Mouse (Mus musculus) myocyte (in vitro differentiated cells): Measurements from ENCODE around the gene Gmnn. TPM values are rescaled to one million over a fixed set of nuclear protein-coding genes. Genes with fewer than 3 reads are reported as not detected.

ENCODE experiments used
- H3K27me3 ChIP-seq: one replicate; pipeline ENCODE4 v1.6.1; 2011; ENCODE audit not compliant: control insufficient read depth, insufficient read depth, insufficient read length
- H3K36me3 ChIP-seq: one replicate; pipeline ENCODE4 v1.6.1; 2011; ENCODE audit not compliant: control insufficient read depth, insufficient read depth
- H3K4me2 ChIP-seq: one replicate; pipeline ENCODE4 v1.6.1; 2011; ENCODE audit warnings: low read depth, control low read depth
- H3K4me3 ChIP-seq: one replicate; pipeline ENCODE4 v1.5.1; 2011; ENCODE audit warnings: mild to moderate bottlenecking, control low read depth, moderate library complexity
- H3K79me2 ChIP-seq: one replicate; pipeline ENCODE4 v1.6.1; 2011; ENCODE audit not compliant: control insufficient read depth, insufficient read depth
- H3ac ChIP-seq: one replicate; pipeline ENCODE4 v1.6.1; 2011; ENCODE audit not compliant: control insufficient read depth, insufficient read length
- CEBPB ChIP-seq: IDR thresholded peaks from 2 replicates; pipeline ENCODE4 v1.6.1; 2011; ENCODE audit warnings: mild to moderate bottlenecking, moderate library complexity; ENCODE audit not compliant: poor library complexity, insufficient read depth, severe bottlenecking
- E2F4 ChIP-seq: IDR thresholded peaks from one replicate; pipeline ENCODE4 v1.6.1; 2011; ENCODE audit warnings: mild to moderate bottlenecking, control low read depth, moderate library complexity; ENCODE audit not compliant: insufficient read depth
- MAX ChIP-seq: IDR thresholded peaks from one replicate; pipeline ENCODE4 v1.6.1; 2011; ENCODE audit warnings: low read depth, mild to moderate bottlenecking, control low read depth
- MYOD1 ChIP-seq, 3 experiments: IDR thresholded peaks; one replicate each; pipeline ENCODE4 v1.6.1; 2011; ENCODE audit warnings: control low read depth in 2 of 3, low read depth in 2 of 3, mild to moderate bottlenecking in 2 of 3, moderate library complexity in 1 of 3; ENCODE audit not compliant: insufficient read length in 2 of 3, control insufficient read depth in 1 of 3
- MYOG ChIP-seq, 3 experiments: IDR thresholded peaks; one replicate each; pipeline ENCODE4 v1.6.1; 2011; ENCODE audit warnings: control low read depth in 2 of 3, low read depth in 2 of 3, mild to moderate bottlenecking in 2 of 3; ENCODE audit not compliant: insufficient read length in 2 of 3, control insufficient read depth in 1 of 3, insufficient read depth in 1 of 3
- POLR2A ChIP-seq: IDR thresholded peaks from one replicate; pipeline ENCODE4 v1.6.1; 2011; ENCODE audit warnings: low read depth, mild to moderate bottlenecking, control low read depth, moderate library complexity; ENCODE audit not compliant: insufficient read length
- POLR2AphosphoS2 ChIP-seq: IDR thresholded peaks from one replicate; pipeline ENCODE4 v1.6.1; 2011; ENCODE audit warnings: low read depth, control low read depth; ENCODE audit not compliant: insufficient read length
- REST ChIP-seq: IDR thresholded peaks from one replicate; pipeline ENCODE4 v1.6.1; 2011; ENCODE audit warnings: mild to moderate bottlenecking, control low read depth, moderate library complexity; ENCODE audit not compliant: insufficient read depth, insufficient read length
- SRF ChIP-seq: IDR thresholded peaks from one replicate; pipeline ENCODE4 v1.6.1; 2011; ENCODE audit warnings: low read depth; ENCODE audit not compliant: control insufficient read depth, insufficient read length
- TCF12 ChIP-seq: IDR thresholded peaks from one replicate; pipeline ENCODE4 v1.6.1; 2011; ENCODE audit warnings: mild to moderate bottlenecking, control low read depth; ENCODE audit not compliant: poor library complexity, insufficient read depth, severe bottlenecking
- TCF3 ChIP-seq: IDR thresholded peaks from one replicate; pipeline ENCODE4 v1.6.1; 2011; ENCODE audit warnings: low read depth, control low read depth; ENCODE audit not compliant: insufficient read length
- USF1 ChIP-seq: IDR thresholded peaks from one replicate; pipeline ENCODE4 v1.6.1; 2011; ENCODE audit warnings: low read depth, mild to moderate bottlenecking, control low read depth, moderate library complexity
- polyA plus RNA-seq: library from polyadenylated mRNA; unstranded; fragments of >200 nt; fragmentation: generic; extraction: Trizol; gene quantifications from one replicate; pipeline ENCODE4 v1.2.1, GENCODE M21; 2012; ENCODE audit warnings: missing spikeins

The Gmnn gene
- polyA plus RNA-seq, 1 experiment, result 10.8 TPM

- Histone ChIP-seq H3K79me2 (peaks cover 47% of the 10 kb centered on the region), H3K4me3 (peak within 1 kb of the TSS; percentile 85), H3K27me3 (no peaks in the 10 kb centered on the region), H3K36me3 (peaks cover 19% of the 10 kb centered on the region), H3ac (peak within 1 kb of the TSS; percentile 99), H3K4me2 (peak within 1 kb of the TSS; percentile 82)
- peak in 1 of 3 experiments; percentile 7 for TF ChIP-seq MYOD1 (IDR thresholded peaks at IDR 0.05; ENCODE audit: control insufficient read depth in 1 of 3, insufficient read length in 2 of 3, low read depth in 2 of 3)
- no peak for TF ChIP-seq POLR2A
Observed at GRCm38 (mm10) chr13:24801308-24801921, 39.7 kb upstream of the Gmnn start, which contains the start of gene BC005537. Gene BC005537, plus strand, starts transcription at chr13:24801657.

- H3K4me2 ChIP-seq, result peak overlapping the region; percentile 82
- peaks cover 12% of the 10 kb centered on the region for H3K36me3 ChIP-seq
- peaks cover 41% of the 10 kb centered on the region for H3K79me2 ChIP-seq
- TF ChIP-seq POLR2AphosphoS2 (peak; percentile 98), TCF12 (no peak), E2F4 (no peak), MAX (no peak), MYOD1 (IDR thresholded peaks at IDR 0.05; ENCODE audit: control insufficient read depth in 1 of 3, insufficient read length in 2 of 3, low read depth in 2 of 3) (no peak), POLR2A (peak; percentile 97), REST (no peak), USF1 (no peak), SRF (peak; percentile 46), CEBPB (no peak), MYOG (IDR thresholded peaks at IDR 0.05; ENCODE audit: control insufficient read depth in 1 of 3, insufficient read depth in 1 of 3, insufficient read length in 2 of 3, low read depth in 2 of 3) (no peak), TCF3 (no peak)
- H3K4me3 ChIP-seq, result peak overlapping the region; percentile 85
- H3K27me3 ChIP-seq, result no peaks in the 10 kb centered on the region
- peak overlapping the region; percentile 99 for H3ac ChIP-seq
Observed at GRCm38 (mm10) chr13:24800674-24801307, 39.1 kb upstream of the Gmnn start.

- H3K4me2 ChIP-seq, result peak overlapping the region; percentile 82
- H3K27me3 ChIP-seq, result no peaks in the 10 kb centered on the region
- H3K4me3 ChIP-seq, result peak overlapping the region; percentile 85
- TF ChIP-seq SRF, result no peak
- TF ChIP-seq POLR2AphosphoS2, result no peak
- TF ChIP-seq E2F4, result no peak
- no peak for TF ChIP-seq CEBPB
- TF ChIP-seq TCF12, result no peak
- TF ChIP-seq REST, result no peak
- no peak for TF ChIP-seq POLR2A
- no peak for TF ChIP-seq USF1
- TF ChIP-seq MAX, result no peak
- TF ChIP-seq TCF3, result no peak
- peak overlapping the region; percentile 99 for H3ac ChIP-seq
- H3K36me3 ChIP-seq, result peaks cover 5% of the 10 kb centered on the region
- peaks cover 34% of the 10 kb centered on the region for H3K79me2 ChIP-seq
Observed at GRCm38 (mm10) chr13:24799925-24800673, 38.4 kb upstream of the Gmnn start.

GRCm38 (mm10) chr13:24799378-24799777 is 37.7 kb upstream of the Gmnn start:
- H3K79me2 ChIP-seq, result peaks cover 27% of the 10 kb centered on the region
- H3K36me3 ChIP-seq, result no peaks in the 10 kb centered on the region
- H3K4me3 ChIP-seq, result peak overlapping the region; percentile 85
- peak overlapping the region; percentile 82 for H3K4me2 ChIP-seq
- TF ChIP-seq MYOD1 (IDR thresholded peaks at IDR 0.05; ENCODE audit: control insufficient read depth in 1 of 3, insufficient read length in 2 of 3, low read depth in 2 of 3) (no peak), SRF (no peak), USF1 (no peak)
- H3ac ChIP-seq, result no peak overlapping the region
- no peaks in the 10 kb centered on the region for H3K27me3 ChIP-seq

GRCm38 (mm10) chr13:24798686-24799085 is 37.0 kb upstream of the Gmnn start:
- no peak overlapping the region for H3ac ChIP-seq
- H3K4me2 ChIP-seq, result no peak overlapping the region
- no peaks in the 10 kb centered on the region for H3K36me3 ChIP-seq
- H3K4me3 ChIP-seq, result no peak overlapping the region
- TF ChIP-seq POLR2A (no peak), POLR2AphosphoS2 (no peak), E2F4 (no peak), SRF (no peak), TCF3 (no peak), USF1 (no peak), REST (no peak), TCF12 (no peak), MAX (no peak), MYOD1 (IDR thresholded peaks at IDR 0.05; ENCODE audit: control insufficient read depth in 1 of 3, insufficient read length in 2 of 3, low read depth in 2 of 3) (no peak), MYOG (IDR thresholded peaks at IDR 0.05; ENCODE audit: control insufficient read depth in 1 of 3, insufficient read depth in 1 of 3, insufficient read length in 2 of 3, low read depth in 2 of 3) (no peak), CEBPB (no peak)
- H3K27me3 ChIP-seq, result no peaks in the 10 kb centered on the region
- H3K79me2 ChIP-seq, result peaks cover 20% of the 10 kb centered on the region
